Mouse (Mus musculus) heart, postnatal 0 days (tissue): ENCODE data around the gene Sema3b.

Experiments used
- CTCF ChIP-seq: IDR thresholded peaks from 2 replicates; pipeline ENCODE4 v1.5.1; 2016; ENCODE audit warnings: antibody characterized with exemption, control low read depth, low read depth
- EP300 ChIP-seq: IDR thresholded peaks from 2 replicates; pipeline ENCODE4 v1.6.1; 2016; ENCODE audit warnings: antibody characterized with exemption, low read depth

DNA sequence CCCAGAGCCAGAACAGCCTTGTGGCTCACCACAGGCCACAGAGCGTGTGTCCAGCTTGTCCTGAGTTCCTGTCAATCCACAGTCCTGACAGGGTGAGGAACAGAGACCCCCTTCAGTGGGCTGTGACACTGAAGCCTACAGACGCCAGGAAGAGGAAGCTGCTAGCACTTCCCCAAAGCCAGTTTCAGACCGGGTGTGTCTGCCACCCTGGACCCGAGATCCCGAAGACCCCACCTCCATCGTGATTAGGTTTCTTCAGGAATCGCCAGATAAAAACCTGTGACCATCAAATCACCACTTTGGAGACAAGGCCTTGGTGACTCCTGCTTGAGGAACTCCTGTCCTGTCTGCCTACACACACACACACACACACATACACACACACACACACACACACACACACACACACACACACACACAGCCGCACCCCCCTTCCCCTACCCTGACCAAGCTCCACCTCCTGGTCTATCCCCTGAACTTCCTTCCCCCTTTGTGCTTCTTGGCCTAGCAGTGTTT is 31.3 kb upstream of the Sema3b start:
- TF ChIP-seq EP300 (no peak), CTCF (no peak)
